Mouse (Mus musculus): ENCODE measurements around the gene Rtkn2.

- TF ChIP-seq CTCF (IDR thresholded peaks at IDR 0.05; ENCODE audit: control insufficient read depth, insufficient read depth, insufficient replicate concordance, low read depth, low read length) (no peak), POLR2A (IDR thresholded peaks at IDR 0.05; ENCODE audit: control insufficient read depth, low read depth, low read length) (no peak)
Observed at GRCm38 (mm10) chr10:68039641-68040205, 60.4 kb downstream of the Rtkn2 start.

Data from testis, adult 2 months (tissue).